Mouse (Mus musculus) intestine, embryonic 16.5 days (tissue): ENCODE measurements around the gene Churc1. TPM values are rescaled to one million over a fixed set of nuclear protein-coding genes. Genes with fewer than 3 reads are reported as not detected.

Experiments
- ATAC-seq: fragments of 200-750 bp; cut with Nextera tagmentation; 2 replicates; pipeline ENCODE4 v1.8.0; 2017; ENCODE audit warnings: moderate TSS enrichment, moderate library complexity
- H3K27ac ChIP-seq: fragments of 300-500 bp; sonication (generic); 2 replicates; pipeline ENCODE4 v1.5.1; 2014; ENCODE audit warnings: mild to moderate bottlenecking, low read length
- H3K27me3 ChIP-seq: fragments of 300-500 bp; sonication (generic); replicated peaks from 2 replicates; pipeline ENCODE4 v1.6.1; 2014; ENCODE audit warnings: low read length, control low read depth, mixed read lengths; ENCODE audit not compliant: control insufficient read depth, insufficient read depth
- H3K36me3 ChIP-seq: fragments of 300-500 bp; sonication (generic); 2 replicates; pipeline ENCODE4 v1.6.1; 2014; ENCODE audit warnings: low read length, control low read depth; ENCODE audit not compliant: control insufficient read depth, insufficient read depth
- H3K4me1 ChIP-seq: fragments of 300-500 bp; sonication (generic); 2 replicates; pipeline ENCODE4 v1.6.1; 2014; ENCODE audit warnings: low read length, control low read depth, mixed read lengths; ENCODE audit not compliant: control insufficient read depth, insufficient read depth
- H3K4me2 ChIP-seq: fragments of 300-500 bp; sonication (generic); 2 replicates; pipeline ENCODE4 v1.6.1; 2014; ENCODE audit warnings: low read depth, low read length, control low read depth
- H3K4me3 ChIP-seq: fragments of 300-500 bp; sonication (generic); 2 replicates; pipeline ENCODE4 v1.5.1; 2014; ENCODE audit warnings: mild to moderate bottlenecking, low read length
- H3K9ac ChIP-seq: fragments of 300-500 bp; sonication (generic); 2 replicates; pipeline ENCODE4 v1.6.1; 2014; ENCODE audit warnings: low read depth, low read length
- H3K9me3 ChIP-seq: fragments of 300-500 bp; sonication (generic); 2 replicates; pipeline ENCODE4 v1.6.1; 2016; ENCODE audit warnings: low read length, control low read depth; ENCODE audit not compliant: control insufficient read depth
- WGBS: fragments of 180-500 bp; shearing (Covaris S2); extraction: QIAGEN DNeasy Blood & Tissue Kit; methylation state at CpG from one replicate; pipeline ENCODE4 v1.1.7; 2014; 5-methylcytosine and 5-hydroxymethylcytosine counted together
- polyA plus RNA-seq: library from polyadenylated mRNA; unstranded; fragments of >200 nt; fragmentation: Nextera tagmentation; extraction: Ambion mirVana; gene quantifications from 2 replicates; pipeline ENCODE4 v1.2.1, GENCODE M21; 2015

Churc1 gene
- polyA plus RNA-seq, 1 experiment from 2014 or later = 130 TPM

DNA sequence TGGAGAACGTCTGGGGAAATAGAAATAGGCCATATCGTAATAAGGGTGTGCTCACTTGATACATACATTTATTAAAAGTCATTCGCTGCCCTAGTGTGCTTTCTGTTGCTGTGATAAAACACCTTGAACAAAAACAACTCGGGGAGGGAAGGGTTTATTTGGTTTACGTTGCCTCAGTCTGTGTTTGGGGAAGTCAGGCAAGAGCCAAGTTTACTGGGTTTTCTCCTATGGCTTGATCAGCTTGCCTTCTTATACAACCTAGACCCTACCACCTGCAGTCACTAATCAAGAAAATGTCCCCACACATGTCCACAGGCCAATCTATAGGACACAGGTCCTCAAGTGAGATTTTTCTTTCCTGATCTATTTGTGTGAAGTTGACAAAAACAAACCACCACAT is 6.2 kb downstream of the Churc1 start:
- WGBS = 85% methylated on average over 5 of the region's 5 CpGs
- H3K4me2 ChIP-seq = no peak overlapping the region
- no peaks in the 10 kb centered on the region for H3K4me1 ChIP-seq
- no peak for ATAC-seq
- no peak overlapping the region for H3K9ac ChIP-seq
- H3K4me3 ChIP-seq = no peak overlapping the region
- H3K27me3 ChIP-seq = no peaks in the 10 kb centered on the region
- H3K9me3 ChIP-seq = no peaks in the 10 kb centered on the region
- H3K27ac ChIP-seq = no peak overlapping the region
- H3K36me3 ChIP-seq = peaks cover 3% of the 10 kb centered on the region; the same call in 1 of the 2 replicates

DNA sequence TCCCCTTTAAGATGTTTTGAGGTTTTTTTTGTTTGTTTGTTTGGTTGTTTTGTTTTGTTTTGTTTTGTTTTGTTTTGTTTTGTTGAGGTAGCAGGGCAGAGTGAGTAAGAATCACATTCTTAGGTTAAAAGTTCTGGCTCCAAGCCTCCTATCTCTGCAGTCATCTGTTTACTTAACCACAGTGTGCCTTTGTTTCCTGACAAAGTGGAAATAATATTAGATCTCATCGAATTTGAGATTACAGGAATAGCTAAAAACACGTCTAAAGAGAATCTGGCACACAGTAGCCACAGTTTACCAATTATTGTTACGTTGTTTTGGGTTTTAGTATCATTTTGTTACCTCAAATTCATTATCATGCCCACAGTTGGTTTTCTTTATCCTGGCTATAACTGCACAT is 9.3 kb downstream of the Churc1 start:
- no peaks in the 10 kb centered on the region for H3K27me3 ChIP-seq
- no peak for ATAC-seq
- H3K36me3 ChIP-seq = peaks cover 3% of the 10 kb centered on the region; the same call in 1 of the 2 replicates
- no peaks in the 10 kb centered on the region for H3K4me1 ChIP-seq
- no peak overlapping the region for H3K9ac ChIP-seq
- no peaks in the 10 kb centered on the region for H3K9me3 ChIP-seq
- H3K4me3 ChIP-seq = no peak overlapping the region
- WGBS = 68% methylated on average over 3 of the region's 3 CpGs
- no peak overlapping the region for H3K27ac ChIP-seq
- no peak overlapping the region for H3K4me2 ChIP-seq

DNA sequence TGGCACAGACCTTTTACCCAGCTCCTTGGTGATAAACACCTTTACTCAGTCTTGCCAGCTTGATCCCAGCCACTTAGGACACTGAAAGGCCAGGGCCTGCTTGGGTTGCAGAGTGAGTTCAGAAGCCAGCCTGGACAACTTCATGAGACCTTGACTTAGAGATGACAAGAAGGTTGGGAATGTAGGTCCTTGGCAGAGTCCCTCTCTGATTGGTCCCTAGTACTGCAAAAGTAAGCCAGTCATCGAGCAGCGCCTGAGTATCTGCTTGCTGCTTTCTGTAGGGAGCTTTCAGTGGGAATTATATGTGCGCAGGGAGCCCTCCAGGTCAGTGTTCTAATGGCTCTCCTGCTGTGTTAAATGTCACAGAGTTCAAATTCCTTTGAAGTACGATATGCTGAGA is 9.8 kb downstream of the Churc1 start:
- no peak overlapping the region for H3K27ac ChIP-seq
- no peaks in the 10 kb centered on the region for H3K4me1 ChIP-seq
- no peak overlapping the region for H3K4me2 ChIP-seq
- no peak overlapping the region for H3K9ac ChIP-seq
- H3K36me3 ChIP-seq = peaks cover 3% of the 10 kb centered on the region; the same call in 1 of the 2 replicates
- no peaks in the 10 kb centered on the region for H3K27me3 ChIP-seq
- no peak overlapping the region for H3K4me3 ChIP-seq
- 78% methylated on average over 4 of the region's 4 CpGs for WGBS
- no peak for ATAC-seq
- H3K9me3 ChIP-seq = no peaks in the 10 kb centered on the region

DNA sequence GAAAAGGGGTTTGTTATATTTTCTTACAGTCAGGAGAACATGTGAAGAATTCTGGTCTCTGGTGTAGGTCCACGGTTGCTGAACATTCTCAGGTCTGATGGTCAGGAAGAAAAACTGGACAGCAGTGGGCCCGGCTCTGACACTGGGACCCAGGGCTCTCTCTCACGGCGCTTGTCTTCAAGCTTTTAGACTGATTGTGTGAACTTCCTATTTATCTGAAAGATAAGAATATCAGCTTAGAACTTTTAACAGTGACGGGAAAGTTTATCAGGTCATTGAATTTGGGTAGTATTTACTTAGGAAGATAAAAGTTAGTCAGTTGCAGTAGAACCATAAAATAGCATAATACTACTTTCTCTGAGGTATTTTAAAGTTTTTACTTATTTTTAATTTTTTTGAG is 11.6 kb downstream of the Churc1 start:
- no peak for ATAC-seq
- peaks cover 3% of the 10 kb centered on the region; the same call in 1 of the 2 replicates for H3K36me3 ChIP-seq
- H3K9me3 ChIP-seq = no peaks in the 10 kb centered on the region
- 72% methylated on average over 5 of the region's 5 CpGs for WGBS
- no peak overlapping the region for H3K4me2 ChIP-seq
- no peak overlapping the region for H3K27ac ChIP-seq
- no peaks in the 10 kb centered on the region for H3K27me3 ChIP-seq
- no peak overlapping the region for H3K4me3 ChIP-seq
- H3K9ac ChIP-seq = no peak overlapping the region
- no peaks in the 10 kb centered on the region; the same call in 1 of the 2 replicates for H3K4me1 ChIP-seq

DNA sequence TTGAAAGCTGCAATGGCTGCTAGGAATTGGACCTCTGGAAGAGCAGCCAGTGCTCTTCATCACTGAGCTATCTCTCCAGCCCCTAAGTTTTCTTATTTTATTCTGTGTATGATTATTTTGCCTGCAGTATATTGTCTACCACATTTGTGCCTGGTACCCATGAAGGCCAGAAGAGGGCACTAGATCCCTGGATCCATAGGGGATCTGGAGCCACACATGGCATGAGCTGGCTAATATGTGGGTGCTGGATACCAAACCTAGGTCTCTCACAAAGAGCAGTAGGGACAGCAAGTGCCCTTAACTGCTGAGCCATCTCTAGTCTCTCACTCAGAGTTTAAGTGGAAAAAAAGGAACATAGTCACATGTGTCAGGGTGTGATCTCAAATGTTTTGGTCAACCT is 12.5 kb downstream of the Churc1 start:
- H3K27ac ChIP-seq = no peak overlapping the region
- no peaks in the 10 kb centered on the region for H3K27me3 ChIP-seq
- H3K4me1 ChIP-seq = no peaks in the 10 kb centered on the region; the same call in 1 of the 2 replicates
- H3K4me2 ChIP-seq = no peak overlapping the region
- H3K9me3 ChIP-seq = no peaks in the 10 kb centered on the region
- no peak overlapping the region for H3K4me3 ChIP-seq
- ATAC-seq = 0 out of 2 replicates have a peak, but pooled peaks have one; percentile 28
- H3K9ac ChIP-seq = no peak overlapping the region
- H3K36me3 ChIP-seq = peaks cover 3% of the 10 kb centered on the region; the same call in 1 of the 2 replicates

DNA sequence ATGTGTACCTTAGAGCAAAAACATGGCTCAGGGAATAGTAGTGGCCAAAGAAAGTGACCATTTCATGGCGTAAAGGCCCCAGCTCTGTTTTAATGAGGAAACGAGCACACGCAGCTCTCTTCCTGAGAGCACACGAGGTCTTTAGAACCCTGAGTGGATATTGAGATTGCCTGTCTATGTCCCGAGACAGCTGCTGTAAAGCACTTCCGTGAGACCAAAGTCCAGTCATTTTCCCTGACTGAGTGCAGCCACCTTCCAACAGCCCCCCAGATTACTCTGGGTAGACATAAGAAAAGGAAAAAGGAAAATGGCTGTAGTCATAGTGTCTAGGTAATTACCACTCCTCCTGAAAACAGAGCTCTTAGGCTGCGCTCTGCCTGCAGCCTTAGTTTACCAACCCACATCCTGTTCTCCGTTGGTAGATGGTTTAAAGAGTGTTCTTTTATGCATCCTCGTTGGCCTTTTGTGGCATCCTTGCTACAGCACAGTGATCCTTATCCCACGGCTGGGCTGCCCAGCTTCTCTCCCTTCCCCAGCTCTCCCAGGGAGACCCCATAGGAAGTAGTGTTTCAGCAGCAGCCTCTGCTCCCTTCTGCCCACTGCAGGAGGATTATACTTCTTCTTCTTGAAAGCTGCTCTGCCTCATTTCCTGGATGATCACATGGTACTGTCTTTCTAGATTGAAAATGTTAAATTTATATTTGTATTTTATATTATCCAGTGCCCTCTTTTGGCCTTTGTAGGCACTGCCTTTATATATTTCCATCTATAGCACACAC is 13.2 kb downstream of the Churc1 start:
- Histone ChIP-seq H3K4me3 (no peak overlapping the region), H3K27me3 (no peaks in the 10 kb centered on the region), H3K4me2 (no peak overlapping the region), H3K27ac (no peak overlapping the region), H3K4me1 (no peaks in the 10 kb centered on the region; the same call in 1 of the 2 replicates), H3K9ac (no peak overlapping the region), H3K9me3 (no peaks in the 10 kb centered on the region), H3K36me3 (peaks cover 3% of the 10 kb centered on the region; the same call in 1 of the 2 replicates)
- 65% methylated on average over 10 of the region's 10 CpGs for WGBS
- peak; percentile 70 for ATAC-seq

DNA sequence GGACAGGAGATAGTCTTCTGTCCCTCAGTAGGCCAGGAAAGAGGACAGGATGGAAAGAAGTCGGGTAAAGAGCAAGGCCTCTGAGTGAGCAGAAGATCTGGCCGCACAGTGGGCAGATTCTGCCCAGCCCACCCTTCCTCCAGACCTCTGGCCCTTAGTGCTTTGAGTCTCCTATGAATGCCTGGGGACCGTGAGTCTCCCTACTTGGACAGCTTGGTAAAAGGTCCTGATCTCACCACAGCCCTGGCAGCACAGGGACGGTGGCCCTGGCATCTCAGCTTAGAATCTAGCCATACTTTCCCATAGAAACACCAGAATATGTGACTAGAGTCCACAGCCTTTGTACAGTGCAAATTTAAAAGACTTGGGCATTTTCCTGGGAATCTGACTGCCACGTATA is 14.6 kb downstream of the Churc1 start:
- Histone ChIP-seq H3K9me3 (no peaks in the 10 kb centered on the region), H3K4me2 (no peak overlapping the region), H3K4me3 (no peak overlapping the region), H3K36me3 (peaks cover 3% of the 10 kb centered on the region; the same call in 1 of the 2 replicates), H3K27ac (no peak overlapping the region), H3K9ac (no peak overlapping the region), H3K4me1 (no peaks in the 10 kb centered on the region; the same call in 1 of the 2 replicates), H3K27me3 (no peaks in the 10 kb centered on the region)
- 87% methylated on average over 5 of the region's 5 CpGs for WGBS
- no peak for ATAC-seq

DNA sequence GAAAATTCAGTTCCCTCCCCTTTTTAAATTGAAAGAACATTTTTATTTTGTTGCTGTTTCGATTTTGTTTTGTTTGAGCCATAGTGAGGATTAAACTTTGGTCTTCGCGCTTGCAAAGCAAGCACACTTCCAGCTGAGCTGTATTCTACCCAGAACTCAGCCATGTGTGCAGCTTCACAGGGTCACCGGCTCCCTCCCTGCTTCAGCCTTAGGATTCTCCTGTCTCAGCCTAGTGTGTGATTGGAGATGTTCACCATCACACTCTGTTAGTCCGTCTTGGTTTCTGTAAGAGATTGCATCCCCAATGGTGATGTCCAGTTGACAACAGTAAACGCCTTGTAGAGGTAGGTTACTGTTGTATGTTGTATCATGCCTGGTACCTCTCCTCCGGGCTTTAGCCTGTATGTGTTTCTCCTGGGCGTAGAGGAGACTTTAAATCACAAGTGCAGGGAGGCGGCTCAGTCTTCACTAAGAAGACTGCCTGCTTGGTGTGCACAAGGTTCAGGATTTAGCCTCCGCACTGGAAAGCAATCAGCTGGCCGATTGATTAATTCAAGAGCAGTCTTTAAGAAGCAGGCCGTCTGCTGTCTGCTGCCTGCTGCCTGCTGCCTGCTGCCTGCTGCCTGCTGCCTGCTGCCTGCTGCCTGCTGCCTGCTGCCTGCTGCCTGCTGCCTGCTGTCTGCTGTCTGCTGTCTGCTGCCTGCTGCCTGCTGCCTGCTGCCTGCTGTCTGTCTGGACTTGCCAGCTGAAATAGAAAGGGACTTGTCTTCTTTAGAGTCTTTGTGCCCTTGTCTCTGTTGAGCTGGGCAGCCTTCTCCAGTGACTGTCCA is 15.5 kb downstream of the Churc1 start:
- H3K4me2 ChIP-seq = no peak overlapping the region
- no peak overlapping the region for H3K4me3 ChIP-seq
- no peak overlapping the region for H3K9ac ChIP-seq
- no peaks in the 10 kb centered on the region for H3K9me3 ChIP-seq
- H3K27ac ChIP-seq = no peak overlapping the region
- ATAC-seq = no peak
- WGBS = 77% methylated on average over 12 of the region's 12 CpGs
- no peaks in the 10 kb centered on the region; the same call in 1 of the 2 replicates for H3K4me1 ChIP-seq
- no peaks in the 10 kb centered on the region for H3K27me3 ChIP-seq
- peaks cover 3% of the 10 kb centered on the region; the same call in 1 of the 2 replicates for H3K36me3 ChIP-seq

DNA sequence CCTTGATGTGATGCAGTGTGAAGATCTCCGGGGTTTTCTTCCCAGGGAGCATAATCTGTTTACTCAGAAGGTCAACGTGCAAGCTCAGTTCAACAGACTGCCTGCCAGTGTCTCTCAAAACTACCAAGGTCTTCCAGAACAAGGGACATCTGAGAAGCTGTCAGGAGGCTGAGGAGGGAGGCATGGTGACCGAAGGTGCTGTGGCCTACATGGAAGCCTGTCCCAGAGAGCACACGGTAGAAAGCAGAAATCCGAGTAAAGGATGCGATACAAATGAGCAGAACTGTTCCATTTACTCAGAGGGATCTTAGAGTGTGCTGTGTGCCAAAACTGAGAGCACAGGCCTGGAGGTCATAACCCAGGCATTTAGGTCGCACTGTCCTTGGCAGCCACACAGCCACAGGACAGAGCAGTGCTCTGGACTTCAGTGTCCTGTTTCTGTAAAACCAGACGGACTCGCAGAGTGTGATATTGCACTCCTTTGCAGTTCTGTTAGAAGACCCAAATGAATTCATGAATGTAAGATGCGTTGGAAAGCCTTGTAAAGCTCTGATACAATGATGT is 18.8 kb downstream of the Churc1 start:
- Histone ChIP-seq H3K4me2 (no peak overlapping the region), H3K4me3 (no peak overlapping the region), H3K36me3 (no peaks in the 10 kb centered on the region), H3K9ac (no peak overlapping the region), H3K27me3 (no peaks in the 10 kb centered on the region), H3K27ac (no peak overlapping the region), H3K4me1 (no peaks in the 10 kb centered on the region; the same call in 1 of the 2 replicates), H3K9me3 (no peaks in the 10 kb centered on the region)
- ATAC-seq = no peak
- 60% methylated on average over 10 of the region's 10 CpGs for WGBS
